ENCODE assay signal across 9 mouse cellular contexts in the genomic region with DNA sequence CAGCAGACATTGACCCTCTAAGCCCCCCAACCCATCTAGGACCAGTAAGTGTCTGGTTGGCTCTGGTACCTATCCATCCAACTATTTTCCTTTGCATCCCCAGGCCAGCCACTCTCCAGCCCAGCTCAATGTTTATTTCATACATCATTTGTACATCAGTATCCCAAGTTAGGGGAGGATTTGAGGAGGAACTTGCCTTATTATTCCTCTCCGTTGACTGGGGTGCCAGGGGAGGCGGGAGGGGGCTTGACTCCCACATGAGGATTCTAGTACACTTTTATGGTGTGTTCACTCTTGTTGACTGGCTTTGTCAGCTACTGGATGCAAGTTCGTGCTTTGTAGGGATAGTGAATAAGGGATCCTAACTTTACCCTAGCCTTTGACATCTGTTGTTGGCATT. TPM values are rescaled to one million over a fixed set of nuclear protein-coding genes. Genes with fewer than 3 reads are reported as not detected.
DNase-seq lines count a peak whose midpoint lies in the region; ATAC-seq and TF ChIP-seq lines count a peak whose summit lies in the region.
"Had no signal": no experiment of that assay in that cellular context is flagged by ENCODE, and none has a peak within 500 bp of the region (broad histone marks: within the 10 kb centered on the region; RNA-seq: fewer than 3 reads in every experiment).

No protein-coding gene starts in this region.

- H3K4me3 ChIP-seq in cerebellum, adult 2 months (replicated peaks; ENCODE audit: insufficient read depth, low read depth, low read length): peak overlapping the region; percentile 78
- H3K4me3 ChIP-seq in lung, postnatal 0 days (ENCODE audit: low read depth, low read length): no peak overlapping the region
- peak overlapping the region; percentile 98 for H3K4me3 ChIP-seq in limb, embryonic 11.5 days (ENCODE audit: low read depth, low read length)
- H3K4me3 ChIP-seq in olfactory bulb, adult 2 months (ENCODE audit: insufficient read depth, low read depth, low read length): peak overlapping the region; percentile 75; the same call in 1 of the 2 replicates

- peak overlapping the region; percentile 88 for H3K4me2 ChIP-seq in lung, postnatal 0 days (replicated peaks; ENCODE audit: low read depth, low read length)
- peak overlapping the region; percentile 89 for H3K4me2 ChIP-seq in limb, embryonic 11.5 days (ENCODE audit: low read depth, severe bottlenecking)

- WGBS in cerebellum, adult 2 months: 19% methylated on average over 3 of the region's 3 CpGs
- 57% methylated on average over 3 of the region's 3 CpGs for WGBS in lung, postnatal 0 days
- WGBS in limb, embryonic 11.5 days: 70% methylated on average over 3 of the region's 3 CpGs
- WGBS in olfactory bulb, adult 2 months: 24% methylated on average over 3 of the region's 3 CpGs

- H3K27me3 ChIP-seq in cerebellum, adult 2 months (ENCODE audit: control insufficient read depth, insufficient read depth, low read length): no peaks in the 10 kb centered on the region
- no peaks in the 10 kb centered on the region for H3K27me3 ChIP-seq in lung, postnatal 0 days (replicated peaks; ENCODE audit: insufficient read depth, low read length)
- no peaks in the 10 kb centered on the region for H3K27me3 ChIP-seq in limb, embryonic 11.5 days (ENCODE audit: control insufficient read depth, insufficient read depth, low read length)

- H3K9me3 ChIP-seq in lung, postnatal 0 days (ENCODE audit: low read length): no peaks in the 10 kb centered on the region
- H3K9me3 ChIP-seq in limb, embryonic 11.5 days (ENCODE audit: control insufficient read depth, low read length): no peaks in the 10 kb centered on the region

- no peaks in the 10 kb centered on the region for H3K36me3 ChIP-seq in lung, postnatal 0 days (ENCODE audit: insufficient read depth, low read length)
- H3K36me3 ChIP-seq in limb, embryonic 11.5 days (ENCODE audit: control insufficient read depth, insufficient read depth, low read length): peaks cover 5% of the 10 kb centered on the region; the same call in 1 of the 2 replicates

- H3K4me1 ChIP-seq in cerebellum, adult 2 months (ENCODE audit: control insufficient read depth, insufficient read depth, low read length): peaks cover 12% of the 10 kb centered on the region
- peaks cover 9% of the 10 kb centered on the region for H3K4me1 ChIP-seq in lung, postnatal 0 days (ENCODE audit: insufficient read depth, low read depth, low read length)
- H3K4me1 ChIP-seq in limb, embryonic 11.5 days (ENCODE audit: control insufficient read depth, insufficient read depth, low read length): peaks cover 20% of the 10 kb centered on the region
- H3K4me1 ChIP-seq in olfactory bulb, adult 2 months (ENCODE audit: control insufficient read depth, insufficient read depth, low read length): peaks cover 34% of the 10 kb centered on the region

- no peak for TF ChIP-seq POLR2A in cerebellum, adult 2 months (IDR thresholded peaks at IDR 0.05; ENCODE audit: borderline replicate concordance, insufficient read depth, low read length)
- TF ChIP-seq POLR2A in olfactory bulb, adult 2 months (IDR thresholded peaks at IDR 0.05; ENCODE audit: insufficient read depth, low read depth, low read length): no peak

- H3K27ac ChIP-seq in cerebellum, adult 2 months (ENCODE audit: insufficient read depth, low read length): 0 out of 2 replicates have a peak overlapping the region, but pooled peaks have one; percentile 51
- H3K27ac ChIP-seq in lung, postnatal 0 days (ENCODE audit: low read length): no peak overlapping the region
- no peak overlapping the region; the same call in 1 of the 2 replicates for H3K27ac ChIP-seq in limb, embryonic 11.5 days (replicated peaks; ENCODE audit: low read depth, low read length)
- no peak overlapping the region for H3K27ac ChIP-seq in olfactory bulb, adult 2 months (ENCODE audit: insufficient read depth, low read depth, low read length)

- peak in 1 of 2 experiments; percentile 14 for DNase-seq in cerebellum, adult 2 months
- no peak for DNase-seq in cerebellum, postnatal 25 days
- DNase-seq in lung, postnatal 0 days (ENCODE audit: low spot score): no peak
- no peak for DNase-seq in lung, postnatal 14 days
- DNase-seq in limb, embryonic 11.5 days (ENCODE audit: low spot score): no peak
- no peak for DNase-seq in frontal cortex, postnatal 25 days (ENCODE audit: low spot score in 2 of 2)

- no peak for TF ChIP-seq CTCF in cerebellum, adult 2 months (IDR thresholded peaks at IDR 0.05; ENCODE audit: borderline replicate concordance, insufficient read depth, low read depth, low read length)
- no peak for TF ChIP-seq CTCF in lung, postnatal 0 days (IDR thresholded peaks at IDR 0.05)
- TF ChIP-seq CTCF in olfactory bulb, adult 2 months (IDR thresholded peaks at IDR 0.05; ENCODE audit: insufficient read depth, low read depth, low read length): no peak

- no peak for TF ChIP-seq EP300 in lung, postnatal 0 days (IDR thresholded peaks at IDR 0.05)

- no peak overlapping the region for H3K9ac ChIP-seq in lung, postnatal 0 days (replicated peaks; ENCODE audit: low read depth)
- H3K9ac ChIP-seq in limb, embryonic 11.5 days (ENCODE audit: low read length): peak overlapping the region; percentile 98

- ATAC-seq in lung, postnatal 0 days: no peak
- no peak for ATAC-seq in limb, embryonic 11.5 days (ENCODE audit: insufficient number of reproducible peaks, low FRiP score, low TSS enrichment, low read depth)
- no peak for ATAC-seq in erythroid progenitor cell, adult 5-6 weeks (replicated peaks; ENCODE audit: low FRiP score, poor library complexity, severe bottlenecking)

RNA-seq across cellular contexts. Expression of a gene that starts 6.6 kb away (rescaled TPM):
- 59.8 and 61.2 TPM in 2 replicates for polyA plus RNA-seq in cerebellum, adult 2 months (2012; rRNA removed)
- polyA plus RNA-seq in lung, postnatal 0 days (2015; fragmentation: Nextera tagmentation; extraction: Ambion mirVana): 10.6 and 12.4 TPM in 2 replicates
- 13.7 and 14.1 TPM in 2 replicates for polyA plus RNA-seq in limb, embryonic 11.5 days (2014; fragmentation: Nextera tagmentation; extraction: Ambion mirVana)
- polyA plus RNA-seq in olfactory bulb, adult 2 months (2012; ENCODE audit: insufficient read depth, insufficient read length, low replicate concordance, missing spikeins): not detected in 2 replicates
- total RNA-seq in erythroid progenitor cell, adult 5-6 weeks (2015; ENCODE audit: low replicate concordance): 5.4 and 5.8 TPM in 2 replicates
- total RNA-seq in erythroid progenitor cell, adult 5-6 weeks (2017; ENCODE audit: low replicate concordance): 8.1 and 11.2 TPM in 2 replicates

RNA-seq across cellular contexts. Expression of a gene that starts 9.4 kb away (rescaled TPM):
- polyA plus RNA-seq in cerebellum, adult 2 months (2012; rRNA removed): 54.8 and 55.3 TPM in 2 replicates
- 37.8 and 38.7 TPM in 2 replicates for polyA plus RNA-seq in lung, postnatal 0 days (2015; fragmentation: Nextera tagmentation; extraction: Ambion mirVana)
- polyA plus RNA-seq in limb, embryonic 11.5 days (2014; fragmentation: Nextera tagmentation; extraction: Ambion mirVana): 51.1 and 59.3 TPM in 2 replicates
- polyA plus RNA-seq in olfactory bulb, adult 2 months (2012; ENCODE audit: insufficient read depth, insufficient read length, low replicate concordance, missing spikeins): not detected in 2 replicates
- 2.9 and 23.5 TPM in 2 replicates for total RNA-seq in erythroid progenitor cell, adult 5-6 weeks (2015; ENCODE audit: low replicate concordance)
- 0.38 and 10.8 TPM in 2 replicates for total RNA-seq in erythroid progenitor cell, adult 5-6 weeks (2017; ENCODE audit: low replicate concordance)

RNA-seq across cellular contexts. Expression of a gene that starts 21.3 kb away (rescaled TPM):
- not detected in 2 replicates for polyA plus RNA-seq in cerebellum, adult 2 months (2012; rRNA removed)
- not detected in 2 replicates for polyA plus RNA-seq in lung, postnatal 0 days (2015; fragmentation: Nextera tagmentation; extraction: Ambion mirVana)
- polyA plus RNA-seq in limb, embryonic 11.5 days (2014; fragmentation: Nextera tagmentation; extraction: Ambion mirVana): 0.54 and 0.67 TPM in 2 replicates
- not detected in 2 replicates for polyA plus RNA-seq in olfactory bulb, adult 2 months (2012; ENCODE audit: insufficient read depth, insufficient read length, low replicate concordance, missing spikeins)
- total RNA-seq in erythroid progenitor cell, adult 5-6 weeks (2015; ENCODE audit: low replicate concordance): not detected in 2 replicates
- total RNA-seq in erythroid progenitor cell, adult 5-6 weeks (2017; ENCODE audit: low replicate concordance): not detected in 2 replicates
- total RNA-seq: left cerebral cortex, postnatal 25 days had no signal

RNA-seq across cellular contexts. Expression of a gene that starts 21.6 kb away (rescaled TPM):
- 410 and 442 TPM in 2 replicates for polyA plus RNA-seq in cerebellum, adult 2 months (2012; rRNA removed)
- 507 and 513 TPM in 2 replicates for polyA plus RNA-seq in lung, postnatal 0 days (2015; fragmentation: Nextera tagmentation; extraction: Ambion mirVana)
- polyA plus RNA-seq in limb, embryonic 11.5 days (2014; fragmentation: Nextera tagmentation; extraction: Ambion mirVana): 352 and 360 TPM in 2 replicates
- not detected in 2 replicates for polyA plus RNA-seq in olfactory bulb, adult 2 months (2012; ENCODE audit: insufficient read depth, insufficient read length, low replicate concordance, missing spikeins)
- 253 and 262 TPM in 2 replicates for total RNA-seq in erythroid progenitor cell, adult 5-6 weeks (2015; ENCODE audit: low replicate concordance)
- 152 and 170 TPM in 2 replicates for total RNA-seq in erythroid progenitor cell, adult 5-6 weeks (2017; ENCODE audit: low replicate concordance)

RNA-seq across cellular contexts. Expression of a gene that starts 34.8 kb away (rescaled TPM):
- polyA plus RNA-seq in cerebellum, adult 2 months (2012; rRNA removed): 0.21 and 0.31 TPM in 2 replicates
- polyA plus RNA-seq in lung, postnatal 0 days (2015; fragmentation: Nextera tagmentation; extraction: Ambion mirVana): 0.11 TPM in 2 replicates
- polyA plus RNA-seq in limb, embryonic 11.5 days (2014; fragmentation: Nextera tagmentation; extraction: Ambion mirVana): 0.13 TPM in 1 of 2 replicates, not detected in the other
- polyA plus RNA-seq in olfactory bulb, adult 2 months (2012; ENCODE audit: insufficient read depth, insufficient read length, low replicate concordance, missing spikeins): not detected in 2 replicates
- not detected in 2 replicates for total RNA-seq in erythroid progenitor cell, adult 5-6 weeks (2015; ENCODE audit: low replicate concordance)
- total RNA-seq in erythroid progenitor cell, adult 5-6 weeks (2017; ENCODE audit: low replicate concordance): not detected in 2 replicates
